Mouse (Mus musculus): ENCODE results near the gene Hoxd9.

GRCm38 (mm10) chr2:74663291-74663925 is 34.1 kb upstream of the Hoxd9 start:
- TF ChIP-seq EP300 (IDR thresholded peaks at IDR 0.05; ENCODE audit: low read depth) (no peak), CTCF (IDR thresholded peaks at IDR 0.05; ENCODE audit: low read depth) (peak; percentile 63)
